Mouse (Mus musculus) midbrain, embryonic 16.5 days (tissue): ENCODE results near the gene Lyl1. TPM values are rescaled to one million over a fixed set of nuclear protein-coding genes. Genes with fewer than 3 reads are reported as not detected.

Experiments used
- ATAC-seq: fragments of 200-750 bp; cut with Nextera tagmentation; 2 replicates; pipeline ENCODE4 v1.8.0; 2017; ENCODE audit warnings: moderate TSS enrichment
- H3K27ac ChIP-seq: fragments of 300-500 bp; sonication (generic); 2 replicates; pipeline ENCODE4 v1.5.1; 2014; ENCODE audit warnings: mild to moderate bottlenecking, low read length, mixed read lengths
- H3K27me3 ChIP-seq: fragments of 300-500 bp; sonication (generic); 2 replicates; pipeline ENCODE4 v1.6.1; 2014; ENCODE audit warnings: low read depth, low read length, mixed read lengths; ENCODE audit not compliant: control insufficient read depth, insufficient read depth
- H3K36me3 ChIP-seq: fragments of 300-500 bp; sonication (generic); 2 replicates; pipeline ENCODE4 v1.6.1; 2014; ENCODE audit warnings: mild to moderate bottlenecking, low read length, moderate library complexity, mixed read lengths; ENCODE audit not compliant: control insufficient read depth, insufficient read depth
- H3K4me1 ChIP-seq: fragments of 300-500 bp; sonication (generic); 2 replicates; pipeline ENCODE4 v1.6.1; 2014; ENCODE audit warnings: mild to moderate bottlenecking, low read length, mixed read lengths; ENCODE audit not compliant: control insufficient read depth, insufficient read depth
- H3K4me2 ChIP-seq: fragments of 300-500 bp; sonication (generic); 2 replicates; pipeline ENCODE4 v1.6.1; 2014; ENCODE audit warnings: mild to moderate bottlenecking, low read length, mixed read lengths
- H3K4me3 ChIP-seq: fragments of 300-500 bp; sonication (generic); 2 replicates; pipeline ENCODE4 v1.5.1; 2014; ENCODE audit warnings: low read depth, mild to moderate bottlenecking, low read length, moderate library complexity, mixed read lengths
- H3K9ac ChIP-seq: fragments of 300-500 bp; sonication (generic); 2 replicates; pipeline ENCODE4 v1.6.1; 2014; ENCODE audit warnings: low read depth, low read length, mixed read lengths
- H3K9me3 ChIP-seq: fragments of 300-500 bp; sonication (generic); replicated peaks from 2 replicates; pipeline ENCODE4 v1.6.1; 2014; ENCODE audit warnings: mild to moderate bottlenecking, low read length, mixed read lengths; ENCODE audit not compliant: control insufficient read depth, poor library complexity, severe bottlenecking
- WGBS: fragments of 180-500 bp; shearing (Covaris S2); extraction: QIAGEN DNeasy Blood & Tissue Kit; methylation state at CpG from one replicate; pipeline ENCODE4 v1.1.7; 2014; 5-methylcytosine and 5-hydroxymethylcytosine counted together
- polyA plus RNA-seq: library from polyadenylated mRNA; unstranded; fragments of >200 nt; fragmentation: Nextera tagmentation; extraction: Ambion mirVana; gene quantifications from 2 replicates; pipeline ENCODE4 v1.2.1, GENCODE M21; 2015

Gene Lyl1
- polyA plus RNA-seq, 1 experiment from 2014 or later: 3.1 TPM

GRCm38 (mm10) chr8:84722530-84722849 is 21.2 kb downstream of the Lyl1 start:
- WGBS: 78% methylated on average over 6 of the region's 6 CpGs

DNA sequence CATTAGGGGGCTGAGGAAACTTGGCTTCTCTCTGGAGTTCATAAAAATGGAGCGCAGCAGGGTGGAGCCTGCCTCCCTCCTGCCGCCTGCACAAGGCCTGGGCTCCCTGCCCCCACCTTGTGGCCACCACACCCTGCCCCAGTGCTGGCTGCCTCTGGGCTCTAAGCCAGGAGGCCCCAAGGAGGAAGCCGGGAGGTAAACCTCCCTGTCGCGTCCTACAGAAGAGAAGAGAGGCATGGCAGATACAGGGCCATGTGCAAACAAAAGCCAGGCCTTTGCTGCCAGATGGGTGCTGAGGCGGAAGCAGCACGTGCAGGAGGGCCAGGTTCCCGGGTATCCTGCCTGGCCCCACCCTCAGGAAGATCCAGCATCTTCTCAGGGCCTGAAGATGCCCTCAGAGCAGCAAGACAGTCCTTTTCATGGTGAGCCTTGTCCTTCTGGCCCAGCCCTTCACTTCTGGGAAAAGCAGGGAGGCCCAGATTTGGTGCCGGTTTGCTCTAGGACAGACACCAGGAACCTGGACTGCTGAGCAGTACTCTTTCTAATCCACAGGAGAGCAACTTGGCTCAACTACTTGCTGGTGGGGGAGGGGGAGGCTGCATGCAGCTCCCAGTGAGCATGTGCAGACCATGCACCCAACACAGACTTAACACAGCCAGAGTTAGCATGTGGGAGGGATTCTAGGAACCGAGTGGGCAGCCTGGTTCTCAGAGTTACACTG is 21.8 kb downstream of the Lyl1 start, which contains the start of gene G430095P16Rik:
TSS of gene G430095P16Rik (plus strand) at position 158 of the 721 bp plus-strand sequence.
- Histone ChIP-seq H3K27me3 (no peaks in the 10 kb centered on the region), H3K27ac (peak within 1 kb of the TSS; percentile 68), H3K4me1 (peaks cover 21% of the 10 kb centered on the region), H3K4me2 (peak within 1 kb of the TSS; percentile 17; the same call in 1 of the 2 replicates), H3K4me3 (no peak within 1 kb of the TSS), H3K9me3 (no peaks in the 10 kb centered on the region), H3K9ac (peak within 1 kb of the TSS; percentile 18; the same call in 1 of the 2 replicates), H3K36me3 (no peaks in the 10 kb centered on the region)
- 13% methylated on average over 10 of the region's 10 CpGs for WGBS
- ATAC-seq: peak; percentile 63

More at GRCm38 (mm10) chr8:84722530-84722849, 21.2 kb downstream of the Lyl1 start:
- Histone ChIP-seq H3K27me3 (no peaks in the 10 kb centered on the region), H3K36me3 (no peaks in the 10 kb centered on the region), H3K4me1 (peaks cover 21% of the 10 kb centered on the region), H3K4me3 (no peak overlapping the region), H3K27ac (peak overlapping the region; percentile 68), H3K4me2 (no peak overlapping the region), H3K9ac (0 out of 2 replicates have a peak overlapping the region, but pooled peaks have one; percentile 18), H3K9me3 (no peaks in the 10 kb centered on the region)
- peak; percentile 19; the same call in 1 of the 2 replicates for ATAC-seq

DNA sequence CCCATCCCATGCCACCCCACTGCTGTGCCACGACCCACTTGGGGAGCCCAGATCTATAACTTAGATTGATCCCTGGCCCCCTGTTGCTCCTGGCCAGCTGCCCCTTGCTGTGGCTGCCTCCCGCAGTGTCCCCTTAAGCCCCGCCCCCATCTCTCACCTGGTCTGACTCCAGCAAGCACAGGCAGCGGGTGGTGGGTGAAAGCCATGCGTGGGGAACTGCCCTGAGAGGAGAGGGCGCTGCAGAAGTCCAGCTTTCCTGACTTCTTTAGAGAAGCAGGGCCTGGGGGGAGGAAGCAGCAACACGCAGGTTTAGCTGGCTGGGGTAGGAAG is 22.3 kb downstream of the Lyl1 start:
- H3K36me3 ChIP-seq: no peaks in the 10 kb centered on the region
- no peaks in the 10 kb centered on the region for H3K9me3 ChIP-seq
- H3K4me3 ChIP-seq: no peak overlapping the region
- H3K4me2 ChIP-seq: peak overlapping the region; percentile 17; the same call in 1 of the 2 replicates
- WGBS: 32% methylated on average over 7 of the region's 7 CpGs
- H3K4me1 ChIP-seq: peaks cover 21% of the 10 kb centered on the region
- ATAC-seq: no peak
- H3K9ac ChIP-seq: peak overlapping the region; percentile 7; the same call in 1 of the 2 replicates
- H3K27ac ChIP-seq: peak overlapping the region; percentile 68
- no peaks in the 10 kb centered on the region for H3K27me3 ChIP-seq

DNA sequence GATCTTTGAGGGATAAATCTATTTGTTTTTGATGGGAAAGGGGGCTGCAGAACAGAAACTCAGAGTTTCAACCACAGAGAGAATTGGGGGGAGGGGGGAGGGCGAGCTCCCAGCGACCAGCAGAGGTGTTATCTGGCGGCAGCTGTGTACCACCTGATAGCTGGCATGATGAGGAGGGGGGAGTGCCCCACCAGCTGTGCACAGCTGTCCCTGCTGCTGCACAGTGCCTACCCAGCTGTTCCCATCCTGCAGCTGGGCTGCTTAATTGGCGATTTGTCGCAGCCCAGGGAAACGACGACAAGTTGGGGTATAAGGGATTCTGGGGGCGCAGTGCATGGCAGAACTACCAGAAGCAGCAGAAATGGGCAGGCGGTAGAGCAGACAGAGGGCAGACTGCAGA is 23.4 kb downstream of the Lyl1 start:
- H3K9ac ChIP-seq: peak overlapping the region; percentile 42; the same call in 1 of the 2 replicates
- H3K4me2 ChIP-seq: no peak overlapping the region
- no peaks in the 10 kb centered on the region for H3K36me3 ChIP-seq
- no peak for ATAC-seq
- H3K27me3 ChIP-seq: no peaks in the 10 kb centered on the region
- H3K9me3 ChIP-seq: no peaks in the 10 kb centered on the region
- WGBS: 51% methylated on average over 9 of the region's 9 CpGs
- H3K4me1 ChIP-seq: peaks cover 21% of the 10 kb centered on the region
- H3K4me3 ChIP-seq: no peak overlapping the region
- peak overlapping the region; percentile 62; the same call in 1 of the 2 replicates for H3K27ac ChIP-seq

DNA sequence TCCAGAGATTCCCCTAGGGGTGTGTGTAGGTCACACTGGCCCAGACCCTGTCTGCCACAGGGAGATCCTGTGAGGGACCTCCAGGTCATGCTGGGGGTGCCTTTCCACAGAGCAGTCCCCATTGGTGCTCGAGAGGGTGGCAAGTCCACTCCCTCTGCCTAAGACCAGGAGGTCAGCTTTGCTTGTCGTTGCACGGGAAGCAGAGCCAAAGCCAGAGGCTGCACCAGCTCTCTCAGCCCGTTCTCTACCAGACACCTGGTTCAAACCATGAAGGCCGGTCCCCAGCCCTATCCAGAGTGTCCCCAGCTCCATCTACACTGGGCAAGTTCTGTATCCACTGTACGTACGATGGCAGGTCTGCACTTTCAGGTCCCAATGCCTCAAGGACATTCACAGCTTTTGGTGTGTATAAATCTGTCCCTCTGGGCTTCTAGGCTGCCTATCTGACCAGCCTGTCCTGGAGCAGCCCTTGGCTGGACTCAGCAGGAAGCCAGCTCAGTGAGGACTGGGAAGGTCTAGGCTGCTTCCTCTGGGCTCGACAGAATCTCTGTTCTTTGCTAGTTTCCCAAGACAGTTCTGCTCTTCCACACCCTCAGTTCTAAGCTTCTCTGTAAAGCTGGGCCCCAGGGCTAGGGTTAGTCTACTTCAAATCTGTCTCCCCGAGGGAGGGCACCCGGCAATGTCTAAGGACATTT is 24.1 kb downstream of the Lyl1 start:
- H3K9me3 ChIP-seq: no peaks in the 10 kb centered on the region
- no peak overlapping the region for H3K9ac ChIP-seq
- no peaks in the 10 kb centered on the region for H3K27me3 ChIP-seq
- H3K4me2 ChIP-seq: no peak overlapping the region
- H3K36me3 ChIP-seq: no peaks in the 10 kb centered on the region
- no peak overlapping the region for H3K4me3 ChIP-seq
- WGBS: 61% methylated on average over 10 of the region's 10 CpGs
- ATAC-seq: no peak
- peak overlapping the region; percentile 62 for H3K27ac ChIP-seq
- peaks cover 23% of the 10 kb centered on the region for H3K4me1 ChIP-seq

DNA sequence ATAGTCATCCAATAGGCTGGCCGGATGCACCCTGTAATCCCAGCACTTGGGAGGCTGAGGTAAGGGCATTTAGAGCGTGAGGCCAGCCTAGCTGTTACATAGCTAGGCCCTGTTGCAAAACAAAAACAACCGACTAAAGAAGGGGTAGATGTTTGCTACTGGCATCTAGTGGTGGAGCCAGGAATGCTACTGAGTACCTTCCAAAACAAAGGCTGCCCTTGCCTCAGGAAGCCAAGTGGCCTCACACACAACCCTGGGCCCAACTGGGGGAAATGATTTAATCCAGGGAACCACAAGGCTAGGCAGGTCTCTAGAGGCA is 24.6 kb downstream of the Lyl1 start:
- Histone ChIP-seq H3K9me3 (no peaks in the 10 kb centered on the region), H3K27ac (no peak overlapping the region; the same call in 1 of the 2 replicates), H3K36me3 (no peaks in the 10 kb centered on the region), H3K4me1 (peaks cover 28% of the 10 kb centered on the region), H3K27me3 (no peaks in the 10 kb centered on the region), H3K4me3 (no peak overlapping the region), H3K4me2 (no peak overlapping the region), H3K9ac (no peak overlapping the region)
- 18% methylated on average over 3 of the region's 3 CpGs for WGBS
- ATAC-seq: no peak

DNA sequence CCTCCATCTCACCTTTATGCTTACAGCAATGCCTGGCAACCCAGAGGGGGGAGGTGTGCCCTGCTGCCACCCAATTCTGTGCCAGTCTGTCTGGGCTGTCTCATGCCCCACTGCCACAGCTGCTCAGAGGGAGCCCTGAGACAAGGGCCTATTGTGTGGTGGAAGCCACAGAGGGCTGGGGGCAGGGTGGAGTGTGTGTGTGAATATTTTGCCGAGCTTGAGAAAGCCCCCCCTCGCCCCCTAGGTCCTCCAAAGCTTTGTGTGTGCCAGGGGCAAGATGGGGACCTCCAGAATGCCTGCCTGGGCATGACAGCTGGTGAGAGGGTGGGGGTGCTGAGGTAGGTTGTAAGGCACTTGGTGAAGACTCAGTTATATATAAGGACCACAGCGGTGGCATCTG is 27.2 kb downstream of the Lyl1 start:
- no peaks in the 10 kb centered on the region for H3K36me3 ChIP-seq
- H3K27ac ChIP-seq: peak overlapping the region; percentile 54
- H3K27me3 ChIP-seq: no peaks in the 10 kb centered on the region; the same call in 1 of the 2 replicates
- WGBS: 57% methylated on average over 3 of the region's 3 CpGs
- H3K9me3 ChIP-seq: no peaks in the 10 kb centered on the region
- 0 out of 2 replicates have a peak, but pooled peaks have one; percentile 64 for ATAC-seq
- no peak overlapping the region for H3K4me3 ChIP-seq
- H3K9ac ChIP-seq: no peak overlapping the region
- H3K4me1 ChIP-seq: peaks cover 40% of the 10 kb centered on the region
- H3K4me2 ChIP-seq: no peak overlapping the region

DNA sequence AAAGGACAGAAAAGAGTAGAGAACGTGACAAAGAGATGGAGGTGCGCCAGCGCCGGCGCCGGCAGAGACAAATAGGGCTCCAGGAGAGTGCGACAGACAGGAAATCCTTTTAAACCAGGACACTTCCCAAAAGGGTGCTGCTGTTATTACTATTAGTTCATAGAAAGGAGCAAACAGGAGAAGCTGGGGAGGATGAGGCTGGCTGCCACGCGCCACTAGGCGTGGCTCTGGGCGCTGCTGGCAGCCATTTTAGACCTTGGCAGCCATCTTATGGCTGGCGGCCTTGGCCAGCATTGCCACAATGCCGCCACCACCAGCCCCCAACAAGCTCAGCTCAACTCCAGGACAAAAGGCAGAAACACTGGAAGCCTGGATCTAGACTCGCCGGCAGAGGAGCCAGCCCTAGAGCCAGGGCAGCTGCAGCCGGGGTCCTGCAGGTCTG is 28.7 kb downstream of the Lyl1 start:
- H3K36me3 ChIP-seq: no peaks in the 10 kb centered on the region
- H3K9me3 ChIP-seq: no peaks in the 10 kb centered on the region
- H3K27ac ChIP-seq: peak overlapping the region; percentile 81
- peaks cover 27% of the 10 kb centered on the region for H3K4me1 ChIP-seq
- no peak for ATAC-seq
- no peak overlapping the region for H3K4me3 ChIP-seq
- no peak overlapping the region for H3K9ac ChIP-seq
- H3K27me3 ChIP-seq: no peaks in the 10 kb centered on the region; the same call in 1 of the 2 replicates
- no peak overlapping the region for H3K4me2 ChIP-seq
- 82% methylated on average over 16 of the region's 16 CpGs for WGBS
